Mouse (Mus musculus) monocyte, adult 2 months (primary cell): ENCODE measurements around the gene Cxcl17.

Source experiments
- DNase-seq, 2 experiments: peaks; one replicate each; pipeline ENCODE4 v3.0.0; 2022; ENCODE audit warnings: low spot score in 2 of 2, low read depth in 1 of 2

Gene Cxcl17

GRCm38 (mm10) chr7:25391856-25392453 lies 20.7 kb downstream of the Cxcl17 start:
- no peak for DNase-seq

- DNase-seq: no peak
Measured at GRCm38 (mm10) chr7:25390986-25391385, 21.7 kb downstream of the Cxcl17 start.

GRCm38 (mm10) chr7:25390054-25390770 lies 22.5 kb downstream of the Cxcl17 start:
- DNase-seq: no peak

GRCm38 (mm10) chr7:25388916-25389315 lies 23.8 kb downstream of the Cxcl17 start:
- DNase-seq: no peak

GRCm38 (mm10) chr7:25387811-25388440 lies 24.8 kb downstream of the Cxcl17 start:
- DNase-seq: no peak

- peak; percentile 48 to 72 for DNase-seq
Measured at GRCm38 (mm10) chr7:25385850-25386555, 26.7 kb downstream of the Cxcl17 start.

- DNase-seq: no peak
Measured at GRCm38 (mm10) chr7:25385259-25385658, 27.4 kb downstream of the Cxcl17 start.

GRCm38 (mm10) chr7:25384818-25385217 lies 27.9 kb downstream of the Cxcl17 start:
- DNase-seq: no peak

- no peak for DNase-seq
Measured at GRCm38 (mm10) chr7:25384318-25384717, 28.4 kb downstream of the Cxcl17 start.

- DNase-seq: no peak
Measured at GRCm38 (mm10) chr7:25383891-25384290, 28.8 kb downstream of the Cxcl17 start.

- no peak for DNase-seq
Measured at GRCm38 (mm10) chr7:25383385-25383784, 29.3 kb downstream of the Cxcl17 start.

GRCm38 (mm10) chr7:25382541-25382940 lies 30.1 kb downstream of the Cxcl17 start:
- DNase-seq: no peak

GRCm38 (mm10) chr7:25381284-25381680 lies 31.4 kb downstream of the Cxcl17 start:
- no peak for DNase-seq

GRCm38 (mm10) chr7:25380392-25381283 lies 32.0 kb downstream of the Cxcl17 start:
- DNase-seq: no peak

GRCm38 (mm10) chr7:25379551-25380351 lies 32.9 kb downstream of the Cxcl17 start:
- no peak for DNase-seq

GRCm38 (mm10) chr7:25378181-25379100 lies 34.2 kb downstream of the Cxcl17 start:
- DNase-seq: no peak

- no peak for DNase-seq
Measured at GRCm38 (mm10) chr7:25377100-25377700, 35.5 kb downstream of the Cxcl17 start.

GRCm38 (mm10) chr7:25376556-25376955 lies 36.1 kb downstream of the Cxcl17 start:
- no peak for DNase-seq
